Mouse (Mus musculus) neural tube, embryonic 11.5 days (tissue): ENCODE data around the gene Gmpr. TPM values are rescaled to one million over a fixed set of nuclear protein-coding genes. Genes with fewer than 3 reads are reported as not detected.
A peak's percentile ranks its signal among the peaks of the same experiment; 100 is the strongest.
"Not testable (repeated sequence)": the region's sequence is repeated elsewhere in the genome, so short reads cannot be mapped to it uniquely, and the experiment has no call there.

Experiments
- ATAC-seq: fragments of 200-750 bp; cut with Nextera tagmentation; 2 replicates; pipeline ENCODE4 v1.8.0; 2017; ENCODE audit warnings: moderate number of reproducible peaks, mild to moderate bottlenecking, moderate TSS enrichment, moderate library complexity; ENCODE audit not compliant: insufficient read depth, low FRiP score, low TSS enrichment
- DNase-seq: peaks from one replicate; pipeline ENCODE4 v3.0.0-alpha.2; 2015; ENCODE audit warnings: low spot score
- H3K27ac ChIP-seq: fragments of 300-500 bp; sonication (generic); 2 replicates; pipeline ENCODE4 v1.5.1; 2014; ENCODE audit warnings: low read depth, mild to moderate bottlenecking, low read length
- H3K27me3 ChIP-seq: fragments of 300-500 bp; sonication (generic); 2 replicates; pipeline ENCODE4 v1.6.1; 2014; ENCODE audit warnings: mild to moderate bottlenecking, low read length, mixed read lengths; ENCODE audit not compliant: control insufficient read depth, insufficient read depth
- H3K36me3 ChIP-seq: fragments of 300-500 bp; sonication (generic); 2 replicates; pipeline ENCODE4 v1.6.1; 2014; ENCODE audit warnings: mild to moderate bottlenecking, low read length, moderate library complexity, mixed read lengths; ENCODE audit not compliant: control insufficient read depth, insufficient read depth
- H3K4me1 ChIP-seq: fragments of 300-500 bp; sonication (generic); 2 replicates; pipeline ENCODE4 v1.6.1; 2014; ENCODE audit warnings: low read length, mixed read lengths; ENCODE audit not compliant: control insufficient read depth, insufficient read depth
- H3K4me2 ChIP-seq: fragments of 300-500 bp; sonication (generic); 2 replicates; pipeline ENCODE4 v1.6.1; 2014; ENCODE audit warnings: low read depth, mild to moderate bottlenecking, moderate library complexity
- H3K4me3 ChIP-seq: fragments of 300-500 bp; sonication (generic); 2 replicates; pipeline ENCODE4 v1.5.1; 2014; ENCODE audit warnings: low read depth, low read length
- H3K9ac ChIP-seq: fragments of 300-500 bp; sonication (generic); 2 replicates; pipeline ENCODE4 v1.6.1; 2014; ENCODE audit warnings: mild to moderate bottlenecking, low read length
- H3K9me3 ChIP-seq: fragments of 300-500 bp; sonication (generic); 2 replicates; pipeline ENCODE4 v1.6.1; 2016; ENCODE audit warnings: low read length; ENCODE audit not compliant: control insufficient read depth
- WGBS: fragments of 180-500 bp; shearing (Covaris S2); extraction: QIAGEN DNeasy Blood & Tissue Kit; methylation state at CpG from one replicate; pipeline ENCODE4 v1.1.7; 2014; 5-methylcytosine and 5-hydroxymethylcytosine counted together
- polyA plus RNA-seq: library from polyadenylated mRNA; unstranded; fragments of >200 nt; fragmentation: Nextera tagmentation; extraction: Ambion mirVana; gene quantifications from 2 replicates; pipeline ENCODE4 v1.2.1, GENCODE M21; 2014

The Gmpr gene
- polyA plus RNA-seq, 1 experiment from 2014 or later = 29.1 TPM

DNA sequence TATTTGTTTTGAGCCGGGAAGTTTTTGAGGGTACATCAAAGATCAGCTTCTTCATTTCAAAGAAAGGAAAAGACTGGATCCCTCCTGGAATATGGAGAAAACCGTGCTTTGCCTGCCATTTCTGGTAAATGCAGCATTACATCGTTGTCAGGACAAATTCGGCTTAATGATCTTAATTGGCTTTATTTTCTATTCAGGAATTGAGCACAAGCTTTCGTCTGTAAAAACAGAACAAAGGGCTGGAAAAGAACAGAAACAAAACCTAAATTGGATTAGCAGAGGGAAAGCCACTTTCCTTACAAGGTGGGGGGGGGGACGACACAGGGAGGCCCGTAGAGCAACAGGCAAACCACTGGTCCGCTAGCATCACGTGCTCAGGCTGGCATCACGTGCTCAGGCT lies 33.9 kb upstream of the Gmpr start:
- WGBS = 75% methylated on average over 9 of the region's 10 CpGs
- H3K27me3 ChIP-seq = no peaks in the 10 kb centered on the region
- H3K36me3 ChIP-seq = no peaks in the 10 kb centered on the region
- H3K9me3 ChIP-seq = no peaks in the 10 kb centered on the region
- H3K9ac ChIP-seq = no peak overlapping the region
- DNase-seq (no peak), ATAC-seq (no peak)
- no peak overlapping the region for H3K4me3 ChIP-seq
- peaks cover 12% of the 10 kb centered on the region for H3K4me1 ChIP-seq
- no peak overlapping the region for H3K27ac ChIP-seq
- no peak overlapping the region for H3K4me2 ChIP-seq

DNA sequence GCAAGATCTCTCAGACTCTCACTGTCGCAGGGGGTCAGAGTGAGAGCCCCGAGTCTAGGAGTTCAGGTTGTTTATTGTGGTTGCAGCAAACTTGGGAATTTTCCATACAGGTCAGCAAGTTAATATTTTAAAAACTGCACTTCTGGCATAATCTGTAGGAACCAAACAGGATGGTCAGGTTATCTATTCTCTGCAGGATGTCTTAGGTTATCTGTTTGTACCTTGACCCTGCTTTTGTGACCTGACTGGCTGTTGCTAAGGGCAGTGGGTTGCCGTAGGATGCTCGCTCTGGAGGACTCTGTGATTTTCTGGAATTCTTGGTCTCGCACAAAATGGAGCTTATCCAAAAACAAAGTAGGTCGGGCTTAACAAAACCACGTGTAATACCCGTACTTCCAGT lies 31.9 kb upstream of the Gmpr start:
- ATAC-seq = no peak
- DNase-seq = no peak
- Histone ChIP-seq H3K4me1 (peaks cover 1% of the 10 kb centered on the region), H3K36me3 (no peaks in the 10 kb centered on the region), H3K27me3 (no peaks in the 10 kb centered on the region), H3K4me3 (no peak overlapping the region), H3K9ac (no peak overlapping the region), H3K4me2 (no peak overlapping the region), H3K27ac (no peak overlapping the region), H3K9me3 (no peaks in the 10 kb centered on the region)
- 87% methylated on average over 8 of the region's 8 CpGs for WGBS

DNA sequence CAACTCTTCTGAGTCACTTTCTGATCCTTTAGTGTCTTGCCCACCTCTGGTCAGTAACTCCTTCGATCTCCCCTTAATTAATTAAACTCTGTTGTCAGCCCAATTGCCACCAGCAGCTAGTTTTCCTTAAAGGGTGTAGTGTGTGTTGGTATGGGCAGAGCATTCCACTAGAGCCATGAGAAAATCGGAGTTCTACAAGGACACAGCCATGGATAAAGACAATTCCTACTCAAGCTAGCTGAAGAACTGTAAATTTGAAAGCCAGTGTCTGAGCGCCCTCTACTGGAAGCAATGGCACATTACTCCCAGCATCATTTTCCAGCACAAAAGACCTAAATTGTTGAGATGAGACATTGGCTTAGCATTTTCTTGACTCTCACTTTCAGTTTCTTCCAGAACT lies 30.1 kb upstream of the Gmpr start:
- no peaks in the 10 kb centered on the region for H3K27me3 ChIP-seq
- no peaks in the 10 kb centered on the region for H3K36me3 ChIP-seq
- 39% methylated on average over 3 of the region's 3 CpGs for WGBS
- H3K27ac ChIP-seq = no peak overlapping the region
- no peak overlapping the region for H3K4me2 ChIP-seq
- H3K9me3 ChIP-seq = no peaks in the 10 kb centered on the region
- H3K9ac ChIP-seq = no peak overlapping the region
- H3K4me3 ChIP-seq = no peak overlapping the region
- H3K4me1 ChIP-seq = no peaks in the 10 kb centered on the region
- DNase-seq = peak; percentile 77
- ATAC-seq = no peak

DNA sequence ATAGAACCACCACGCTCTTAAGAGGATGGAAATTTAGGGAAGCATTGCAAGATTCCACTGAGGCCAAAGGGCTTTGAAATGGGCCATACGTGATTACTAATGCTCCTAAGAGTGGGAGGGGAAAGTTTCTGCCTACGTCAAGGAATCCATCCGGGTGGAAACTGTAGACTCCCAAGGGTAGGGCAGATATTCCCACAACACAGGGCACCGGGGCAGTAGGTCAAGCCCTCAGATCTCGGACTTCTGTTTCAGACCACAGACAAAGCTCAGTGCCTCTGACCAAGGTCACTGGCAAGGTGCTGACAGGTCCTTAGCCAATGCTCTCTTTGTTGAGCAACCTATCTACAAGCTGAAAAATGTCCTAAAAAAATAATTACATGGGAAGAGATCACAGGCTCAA lies 27.3 kb upstream of the Gmpr start:
- 76% methylated on average over 6 of the region's 6 CpGs for WGBS
- ATAC-seq = no peak
- H3K9ac ChIP-seq = no peak overlapping the region

DNA sequence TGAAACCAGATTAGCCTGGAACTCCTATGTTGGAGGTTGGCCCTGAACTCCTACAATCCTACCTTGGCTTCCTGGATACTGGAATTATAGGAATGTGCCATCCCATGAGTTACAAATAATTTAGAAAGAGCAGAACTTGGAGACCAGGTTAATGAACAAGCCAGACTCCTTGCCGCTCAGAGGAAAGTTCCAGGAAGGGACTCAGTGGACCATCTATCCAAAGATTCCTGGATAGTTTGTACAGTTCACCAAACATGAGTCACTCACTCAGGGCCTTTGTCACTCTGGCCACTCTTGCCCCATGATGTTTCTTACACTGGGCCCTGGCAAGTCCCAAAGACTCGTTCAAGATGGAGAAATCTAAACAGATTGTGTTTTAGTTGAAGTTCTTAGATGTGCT lies 24.0 kb upstream of the Gmpr start:
- no peaks in the 10 kb centered on the region for H3K9me3 ChIP-seq
- DNase-seq (no peak), ATAC-seq (no peak)
- no peak overlapping the region for H3K4me3 ChIP-seq
- H3K27ac ChIP-seq = no peak overlapping the region
- H3K27me3 ChIP-seq = no peaks in the 10 kb centered on the region
- no peaks in the 10 kb centered on the region for H3K4me1 ChIP-seq
- WGBS = 85% methylated on average over 2 of the region's 2 CpGs
- H3K9ac ChIP-seq = no peak overlapping the region
- no peak overlapping the region for H3K4me2 ChIP-seq
- no peaks in the 10 kb centered on the region for H3K36me3 ChIP-seq

More for the DNA sequence above, 27.3 kb upstream of the Gmpr start:
- H3K4me2 ChIP-seq = no peak overlapping the region
- no peaks in the 10 kb centered on the region for H3K4me1 ChIP-seq
- H3K27me3 ChIP-seq = no peaks in the 10 kb centered on the region
- H3K27ac ChIP-seq = no peak overlapping the region
- H3K36me3 ChIP-seq = no peaks in the 10 kb centered on the region
- no peak for DNase-seq
- H3K4me3 ChIP-seq = no peak overlapping the region
- no peaks in the 10 kb centered on the region for H3K9me3 ChIP-seq

DNA sequence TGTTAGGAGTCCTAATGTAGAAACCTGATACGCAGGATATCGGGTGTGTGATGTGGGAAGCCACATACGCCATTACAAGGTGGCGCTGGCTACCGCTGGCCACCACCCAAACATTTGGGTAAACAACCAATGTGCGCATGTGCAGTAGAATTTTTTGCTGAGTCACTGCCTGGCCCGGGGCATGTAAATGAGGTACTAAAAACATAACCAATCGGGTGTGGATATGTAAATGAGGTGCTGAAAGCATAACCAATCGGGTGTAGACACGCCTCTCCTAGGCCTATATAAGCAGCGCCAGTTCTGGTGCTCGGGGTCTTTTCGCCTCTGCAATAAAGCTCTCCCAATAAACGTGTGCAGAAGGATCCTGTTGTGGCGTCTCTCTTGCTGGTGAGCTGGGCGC lies 23.3 kb upstream of the Gmpr start:
- not testable (repeated sequence) for ATAC-seq, H3K9me3 ChIP-seq, DNase-seq, H3K4me3 ChIP-seq, H3K9ac ChIP-seq, H3K36me3 ChIP-seq, H3K4me2 ChIP-seq, H3K27me3 ChIP-seq, H3K4me1 ChIP-seq, H3K27ac ChIP-seq
- 95% methylated on average over 16 of the region's 16 CpGs for WGBS

DNA sequence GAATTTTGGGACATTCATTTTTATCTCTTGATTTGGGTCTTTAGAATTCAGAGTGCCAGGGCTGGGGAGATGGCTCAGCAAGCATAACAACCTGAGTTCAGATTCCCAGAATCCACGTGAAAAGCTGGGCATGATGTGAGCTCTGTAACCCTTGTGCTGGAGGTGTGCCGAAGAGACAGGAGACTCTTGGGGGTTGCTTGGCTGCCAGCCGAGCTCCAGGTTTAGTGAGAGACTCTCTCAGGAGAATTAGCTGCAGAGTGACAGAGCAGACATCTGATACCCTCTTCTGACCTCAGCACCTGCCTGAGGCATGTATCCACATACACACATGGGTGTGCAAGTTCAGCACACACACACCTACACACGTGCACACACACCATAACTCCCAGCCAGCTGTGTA lies 21.6 kb upstream of the Gmpr start:
- H3K36me3 ChIP-seq = no peaks in the 10 kb centered on the region
- H3K4me2 ChIP-seq = no peak overlapping the region
- 92% methylated on average over 4 of the region's 4 CpGs for WGBS
- DNase-seq = no peak
- no peak overlapping the region for H3K9ac ChIP-seq
- H3K4me1 ChIP-seq = no peaks in the 10 kb centered on the region
- no peaks in the 10 kb centered on the region for H3K9me3 ChIP-seq
- H3K4me3 ChIP-seq = no peak overlapping the region
- no peak overlapping the region for H3K27ac ChIP-seq
- no peaks in the 10 kb centered on the region for H3K27me3 ChIP-seq
- ATAC-seq = no peak

DNA sequence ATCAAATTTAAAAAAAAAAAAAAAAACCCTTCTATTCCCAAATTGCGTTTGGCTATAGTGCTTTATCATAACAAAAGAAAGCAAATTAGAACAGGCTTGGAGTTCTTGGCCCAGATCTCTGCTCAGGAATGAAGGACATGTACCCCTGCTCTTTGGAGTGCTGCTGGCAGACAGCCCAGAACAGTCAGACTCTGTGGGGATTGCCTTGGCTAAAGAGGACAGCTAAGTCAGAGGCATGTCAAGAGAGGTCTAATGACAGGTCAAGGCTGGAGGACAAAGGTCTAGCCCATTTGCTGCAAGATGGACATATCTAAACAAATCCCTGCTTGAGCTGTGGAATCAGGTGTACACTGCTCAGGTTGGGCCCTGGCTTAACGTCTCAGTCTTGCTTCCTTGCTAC lies 20.6 kb upstream of the Gmpr start:
- Histone ChIP-seq H3K9me3 (no peaks in the 10 kb centered on the region), H3K4me2 (no peak overlapping the region), H3K4me3 (no peak overlapping the region), H3K36me3 (no peaks in the 10 kb centered on the region), H3K27ac (no peak overlapping the region), H3K9ac (no peak overlapping the region), H3K4me1 (no peaks in the 10 kb centered on the region), H3K27me3 (no peaks in the 10 kb centered on the region)
- no peak for DNase-seq
- 79% methylated on average over 2 of the region's 2 CpGs for WGBS
- ATAC-seq = no peak

DNA sequence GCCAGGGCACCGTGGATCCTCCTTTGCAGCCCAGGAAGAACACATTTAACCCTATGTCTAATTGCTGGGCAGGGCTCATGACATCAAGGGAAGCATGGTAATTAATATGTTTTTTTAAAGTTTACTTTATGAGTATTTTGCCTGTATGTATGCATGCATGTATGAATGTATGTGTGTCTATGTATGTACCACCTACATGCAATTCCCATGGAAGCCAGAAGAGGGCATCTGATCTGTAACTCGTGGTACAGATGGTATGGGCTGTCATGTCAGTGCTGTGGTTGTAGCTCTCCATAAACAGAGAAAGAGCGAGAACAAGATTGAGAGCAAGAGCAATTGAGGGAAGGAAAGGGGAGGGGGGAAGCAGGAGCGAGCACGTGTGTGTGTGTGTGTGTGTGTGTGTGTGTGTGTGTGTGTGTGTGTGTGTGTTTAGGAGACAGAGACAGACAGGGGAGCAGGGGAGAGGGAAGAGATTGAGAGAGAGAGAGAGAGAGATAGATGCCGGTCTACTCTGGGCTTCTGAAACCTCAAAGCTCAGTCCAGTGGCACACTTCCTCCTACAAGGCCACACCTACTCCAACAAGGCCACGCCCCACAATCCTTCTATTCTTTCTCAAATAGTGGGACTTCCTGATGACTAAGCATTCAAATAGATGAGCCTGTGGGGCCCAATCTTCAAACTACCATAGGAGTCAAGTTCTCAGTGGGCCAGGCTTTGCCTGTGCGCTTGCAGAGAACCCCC lies 15.1 kb upstream of the Gmpr start:
- Histone ChIP-seq H3K4me2 (no peak overlapping the region), H3K27ac (no peak overlapping the region), H3K27me3 (no peaks in the 10 kb centered on the region), H3K9ac (no peak overlapping the region), H3K9me3 (no peaks in the 10 kb centered on the region), H3K4me1 (0 out of 2 replicates have a peak, but pooled peaks cover 4% of the 10 kb centered on the region), H3K36me3 (no peaks in the 10 kb centered on the region), H3K4me3 (no peak overlapping the region)
- 88% methylated on average over 7 of the region's 8 CpGs for WGBS
- no peak for DNase-seq
- ATAC-seq = no peak
